ENCODE assay signal across 10 mouse cellular contexts in genomic region chr5:101558279-101558987, GRCm38 (mm10).
DNase-seq lines count a peak whose midpoint lies in the region; ATAC-seq and TF ChIP-seq lines count a peak whose summit lies in the region.
"Had no signal": no experiment of that assay in that cellular context is flagged by ENCODE, and none has a peak within 500 bp of the region (broad histone marks: within the 10 kb centered on the region; RNA-seq: fewer than 3 reads in every experiment).

No protein-coding gene starts in this region.

- no peak for TF ChIP-seq EP300 in liver, postnatal 0 days (IDR thresholded peaks at IDR 0.05; ENCODE audit: low read depth)

- H3K27ac ChIP-seq in forebrain, embryonic 14.5 days (ENCODE audit: low read depth, low read length) = no peak overlapping the region
- H3K27ac ChIP-seq in forebrain, embryonic 12.5 days = no peak overlapping the region
- no peak overlapping the region for H3K27ac ChIP-seq in liver, postnatal 0 days (ENCODE audit: low read depth)

- peaks cover 7% of the 10 kb centered on the region; the same call in 1 of the 2 replicates for H3K4me1 ChIP-seq in forebrain, embryonic 14.5 days (ENCODE audit: control insufficient read depth, insufficient read depth, low read length)
- no peaks in the 10 kb centered on the region for H3K4me1 ChIP-seq in forebrain, embryonic 12.5 days
- H3K4me1 ChIP-seq in liver, postnatal 0 days (ENCODE audit: insufficient read depth) = 0 out of 2 replicates have a peak, but pooled peaks cover 2% of the 10 kb centered on the region
- H3K4me1 ChIP-seq: megakaryocyte, embryonic 14.5 days had no signal

- no peak overlapping the region for H3K9ac ChIP-seq in forebrain, embryonic 14.5 days (ENCODE audit: low read length)
- H3K9ac ChIP-seq in forebrain, embryonic 12.5 days = no peak overlapping the region
- H3K9ac ChIP-seq in liver, postnatal 0 days (replicated peaks) = no peak overlapping the region

- 49% methylated on average over 13 of the region's 13 CpGs for WGBS in forebrain, embryonic 14.5 days
- 80% methylated on average over 13 of the region's 13 CpGs for WGBS in forebrain, embryonic 12.5 days
- 62% methylated on average over 13 of the region's 13 CpGs for WGBS in liver, postnatal 0 days (ENCODE audit: insufficient replicate concordance)

- no peak overlapping the region for H3K4me2 ChIP-seq in forebrain, embryonic 14.5 days (ENCODE audit: low read length)
- no peak overlapping the region for H3K4me2 ChIP-seq in forebrain, embryonic 12.5 days
- no peak overlapping the region for H3K4me2 ChIP-seq in liver, postnatal 0 days (ENCODE audit: low read depth, low read length)

- TF ChIP-seq CTCF in liver, postnatal 0 days (IDR thresholded peaks at IDR 0.05; ENCODE audit: low read depth) = no peak

- H3K36me3 ChIP-seq in forebrain, embryonic 14.5 days (ENCODE audit: control insufficient read depth, insufficient read depth, low read length) = no peaks in the 10 kb centered on the region
- no peaks in the 10 kb centered on the region for H3K36me3 ChIP-seq in forebrain, embryonic 12.5 days (replicated peaks)
- H3K36me3 ChIP-seq in liver, postnatal 0 days (replicated peaks; ENCODE audit: insufficient read depth, low read length) = no peaks in the 10 kb centered on the region

- H3K4me3 ChIP-seq in forebrain, embryonic 14.5 days (ENCODE audit: low read depth, low read length) = no peak overlapping the region
- H3K4me3 ChIP-seq in forebrain, embryonic 12.5 days (replicated peaks) = no peak overlapping the region
- no peak overlapping the region for H3K4me3 ChIP-seq in liver, postnatal 0 days (ENCODE audit: low read depth, low read length)
- H3K4me3 ChIP-seq: megakaryocyte, embryonic 14.5 days had no signal

- peak; percentile 37; the same call in 1 of the 2 replicates for ATAC-seq in forebrain, embryonic 14.5 days
- no peak for ATAC-seq in forebrain, embryonic 12.5 days (ENCODE audit: low FRiP score)
- ATAC-seq in liver, postnatal 0 days = no peak
- ATAC-seq in monocyte, adult 5-6 weeks (replicated peaks; ENCODE audit: insufficient number of reproducible peaks, low FRiP score, low TSS enrichment, poor library complexity, severe bottlenecking) = no peak

- no peaks in the 10 kb centered on the region for H3K9me3 ChIP-seq in forebrain, embryonic 14.5 days (replicated peaks; ENCODE audit: control insufficient read depth, low read length)
- no peaks in the 10 kb centered on the region for H3K9me3 ChIP-seq in forebrain, embryonic 12.5 days
- H3K9me3 ChIP-seq in liver, postnatal 0 days (ENCODE audit: low read length) = no peaks in the 10 kb centered on the region

- DNase-seq in forebrain, embryonic 14.5 days (ENCODE audit: low spot score) = peak; percentile 63
- peak; percentile 36 for DNase-seq in liver, postnatal 0 days
- no peak for DNase-seq in liver
- DNase-seq in cerebellum, postnatal 25 days = peak; percentile 79 to 85
- DNase-seq in lung, postnatal 14 days = peak; percentile 38
- no peak for DNase-seq in spleen, postnatal 10 days (ENCODE audit: low spot score in 2 of 2)
- DNase-seq: right cerebral cortex, postnatal 25 days had no signal

- 0 out of 2 replicates have a peak, but pooled peaks cover 3% of the 10 kb centered on the region for H3K27me3 ChIP-seq in forebrain, embryonic 14.5 days (replicated peaks; ENCODE audit: control insufficient read depth, insufficient read depth, low read length)
- H3K27me3 ChIP-seq in forebrain, embryonic 12.5 days = peaks cover 21% of the 10 kb centered on the region; the same call in 1 of the 2 replicates
- no peaks in the 10 kb centered on the region for H3K27me3 ChIP-seq in liver, postnatal 0 days (ENCODE audit: insufficient read depth, low read length)
- H3K27me3 ChIP-seq: megakaryocyte, embryonic 14.5 days had no signal

Comparison
In these comparisons a context has a peak if more than half of its experiments do, and no peak if none do; other contexts are left out.
1. DNase-seq: peak in forebrain, embryonic 14.5 days (single experiment), liver, postnatal 0 days (single experiment), cerebellum, postnatal 25 days (2 of 2) and lung, postnatal 14 days (single experiment); none in liver (single experiment) and spleen, postnatal 10 days (0 of 2).